Mouse (Mus musculus) liver, postnatal 0 days (tissue): ENCODE measurements around the gene 1500009C09Rik. TPM values are rescaled to one million over a fixed set of nuclear protein-coding genes. Genes with fewer than 3 reads are reported as not detected.

Experiments
- ATAC-seq: fragments of 200-750 bp; cut with Nextera tagmentation; 2 replicates; pipeline ENCODE4 v1.8.0; 2017; ENCODE audit warnings: mild to moderate bottlenecking, moderate library complexity
- DNase-seq: peaks from one replicate; pipeline ENCODE4 v3.0.0-alpha.2; 2016
- H3K27ac ChIP-seq: fragments of 300-500 bp; sonication (generic); 2 replicates; pipeline ENCODE4 v1.5.1; 2014; ENCODE audit warnings: antibody characterized with exemption, moderate library complexity, mild to moderate bottlenecking, low read depth
- H3K27me3 ChIP-seq: fragments of 300-500 bp; sonication (generic); 2 replicates; pipeline ENCODE4 v1.6.1; 2014; ENCODE audit warnings: low read length, control low read depth, mixed read lengths; ENCODE audit not compliant: insufficient read depth
- H3K36me3 ChIP-seq: fragments of 300-500 bp; sonication (generic); replicated peaks from 2 replicates; pipeline ENCODE4 v1.6.1; 2014; ENCODE audit warnings: mild to moderate bottlenecking, control low read depth, low read length, moderate library complexity, mixed read lengths; ENCODE audit not compliant: insufficient read depth
- H3K4me1 ChIP-seq: fragments of 300-500 bp; sonication (generic); 2 replicates; pipeline ENCODE4 v1.6.1; 2014; ENCODE audit warnings: antibody characterized with exemption, mild to moderate bottlenecking, control low read depth; ENCODE audit not compliant: insufficient read depth
- H3K4me2 ChIP-seq: fragments of 300-500 bp; sonication (generic); 2 replicates; pipeline ENCODE4 v1.6.1; 2014; ENCODE audit warnings: low read depth, mild to moderate bottlenecking, low read length, moderate library complexity, mixed read lengths
- H3K4me3 ChIP-seq: fragments of 300-500 bp; sonication (generic); 2 replicates; pipeline ENCODE4 v1.5.1; 2014; ENCODE audit warnings: low read depth, low read length
- H3K9ac ChIP-seq: fragments of 300-500 bp; sonication (generic); replicated peaks from 2 replicates; pipeline ENCODE4 v1.6.1; 2014; ENCODE audit warnings: mild to moderate bottlenecking, moderate library complexity
- H3K9me3 ChIP-seq: fragments of 300-500 bp; sonication (generic); 2 replicates; pipeline ENCODE4 v1.6.1; 2016; ENCODE audit warnings: mild to moderate bottlenecking, control low read depth, low read length, mixed read lengths
- CTCF ChIP-seq: sonication (generic); IDR thresholded peaks from 2 replicates; pipeline ENCODE4 v1.5.1; 2016; ENCODE audit warnings: antibody characterized with exemption, low read depth
- EP300 ChIP-seq: IDR thresholded peaks from 2 replicates; pipeline ENCODE4 v1.6.1; 2016; ENCODE audit warnings: antibody characterized with exemption, low read depth, mild to moderate bottlenecking
- WGBS: fragments of 180-500 bp; shearing (Covaris S2); extraction: QIAGEN DNeasy Blood & Tissue Kit; methylation state at CpG from one replicate; pipeline ENCODE4 v1.1.7; 2014; ENCODE audit not compliant: insufficient replicate concordance; 5-methylcytosine and 5-hydroxymethylcytosine counted together
- polyA plus RNA-seq: library from polyadenylated mRNA; unstranded; fragments of >200 nt; fragmentation: Nextera tagmentation; extraction: Ambion mirVana; gene quantifications from 2 replicates; pipeline ENCODE4 v1.2.1, GENCODE M21; 2015

Gene 1500009C09Rik
- polyA plus RNA-seq, 1 experiment from 2014 or later = not detected

DNA sequence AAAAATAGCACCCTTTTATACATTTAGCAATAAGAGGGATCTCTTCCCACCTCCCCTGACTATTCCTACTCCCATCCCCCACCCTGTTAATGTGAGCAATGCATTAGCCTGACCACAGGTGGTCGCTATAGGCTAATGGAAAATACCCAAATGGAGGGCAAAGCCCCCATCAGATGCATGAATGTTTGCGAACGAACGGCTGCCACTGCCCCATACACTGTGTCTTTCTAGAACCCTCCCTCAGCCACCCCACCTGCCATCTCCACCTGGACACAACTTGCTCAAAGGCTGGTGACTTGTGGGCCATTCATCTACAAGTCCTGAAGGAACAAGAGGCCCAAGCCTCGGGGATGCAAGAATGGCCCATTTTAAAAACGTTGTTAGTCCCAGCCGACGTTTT, 41.9 kb downstream of the 1500009C09Rik start:
- 40% methylated on average over 8 of the region's 8 CpGs for WGBS
- Histone ChIP-seq H3K4me1 (no peaks in the 10 kb centered on the region), H3K27ac (no peak overlapping the region), H3K36me3 (no peaks in the 10 kb centered on the region), H3K9ac (no peak overlapping the region), H3K27me3 (0 out of 2 replicates have a peak, but pooled peaks cover 4% of the 10 kb centered on the region), H3K4me3 (no peak overlapping the region), H3K4me2 (no peak overlapping the region), H3K9me3 (no peaks in the 10 kb centered on the region)
- TF ChIP-seq CTCF (peak; percentile 78), EP300 (no peak)
- ATAC-seq (peak; percentile 45; the same call in 1 of the 2 replicates), DNase-seq (no peak)

DNA sequence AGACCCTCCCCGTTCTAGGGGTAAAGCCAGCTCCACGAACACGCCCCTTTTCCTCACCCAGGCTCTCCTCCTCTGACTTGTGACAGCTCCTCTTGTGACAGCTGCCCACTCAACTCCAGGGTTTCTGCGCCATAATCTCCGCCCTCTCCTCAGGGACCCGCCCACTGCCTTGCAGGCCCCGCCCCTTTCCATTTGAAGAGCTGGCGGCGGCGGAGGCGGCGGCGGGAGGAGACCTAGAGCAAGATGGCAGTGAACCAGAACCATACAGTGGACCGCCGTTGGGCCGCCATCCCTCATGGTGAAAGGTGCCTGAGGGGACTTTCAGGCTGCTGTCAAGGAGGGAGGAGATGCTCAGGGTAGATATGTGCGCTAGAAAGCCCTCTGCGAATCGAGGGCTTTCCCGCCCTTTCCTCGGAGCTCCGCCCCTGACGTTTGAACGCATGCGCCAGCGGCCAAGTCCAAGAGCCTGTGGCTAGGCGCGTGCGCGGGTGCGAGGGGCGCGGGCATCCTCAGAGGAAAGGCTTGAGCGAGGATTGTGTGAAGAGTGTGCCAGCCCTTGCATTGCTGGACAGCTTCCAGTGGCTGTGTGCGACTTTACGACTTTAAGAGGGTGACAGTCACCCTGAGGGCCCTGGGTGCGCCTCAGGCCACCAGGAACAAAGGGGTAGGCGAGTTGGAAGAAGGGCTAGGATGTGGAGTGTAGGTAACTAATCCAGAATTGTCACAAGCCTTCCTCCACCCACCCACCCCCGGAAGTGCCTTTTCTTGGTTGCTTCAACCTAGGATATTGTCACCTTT, 46.8 kb downstream of the 1500009C09Rik start, which contains the start of gene Wbp2nl:
TSS of gene Wbp2nl (plus strand) at position 191 of the 798 bp plus-strand sequence.
- no peak for ATAC-seq
- DNase-seq = peak; percentile 39
- no peaks in the 10 kb centered on the region for H3K9me3 ChIP-seq
- H3K4me1 ChIP-seq = no peaks in the 10 kb centered on the region
- no peaks in the 10 kb centered on the region for H3K27me3 ChIP-seq
- TF ChIP-seq CTCF (no peak), EP300 (no peak)
- H3K4me2 ChIP-seq = no peak within 1 kb of the TSS
- WGBS = 63% methylated on average over 39 of the region's 39 CpGs
- H3K4me3 ChIP-seq = no peak within 1 kb of the TSS
- H3K36me3 ChIP-seq = no peaks in the 10 kb centered on the region
- H3K9ac ChIP-seq = no peak within 1 kb of the TSS
- no peak within 1 kb of the TSS for H3K27ac ChIP-seq

DNA sequence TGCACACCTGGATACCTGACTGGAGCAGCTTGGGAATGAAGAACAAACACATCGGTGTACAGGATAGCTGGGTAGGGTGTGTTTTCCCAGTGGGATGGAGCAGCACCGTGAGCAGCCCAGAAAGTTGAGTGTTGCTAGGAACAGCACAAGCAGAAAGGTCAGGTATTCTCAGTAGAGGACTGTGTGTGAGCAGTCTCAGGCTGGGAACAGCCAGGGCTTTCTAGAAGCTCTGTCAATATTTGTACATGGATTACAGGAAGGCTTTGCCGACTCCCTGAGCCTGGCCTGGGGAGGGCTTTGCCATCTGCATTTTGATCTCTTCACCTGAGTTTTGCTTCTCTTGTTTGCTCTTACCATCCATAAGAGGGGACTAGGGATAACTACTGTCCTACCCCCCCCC, 54.9 kb downstream of the 1500009C09Rik start:
- H3K9me3 ChIP-seq = no peaks in the 10 kb centered on the region
- H3K27me3 ChIP-seq = no peaks in the 10 kb centered on the region
- H3K27ac ChIP-seq = no peak overlapping the region
- H3K9ac ChIP-seq = no peak overlapping the region
- no peaks in the 10 kb centered on the region for H3K36me3 ChIP-seq
- no peak overlapping the region for H3K4me2 ChIP-seq
- no peak overlapping the region for H3K4me3 ChIP-seq
- no peaks in the 10 kb centered on the region for H3K4me1 ChIP-seq
- WGBS = 56% methylated on average over 3 of the region's 3 CpGs
- ATAC-seq = no peak
- DNase-seq = no peak
- TF ChIP-seq EP300 (no peak), CTCF (no peak)

DNA sequence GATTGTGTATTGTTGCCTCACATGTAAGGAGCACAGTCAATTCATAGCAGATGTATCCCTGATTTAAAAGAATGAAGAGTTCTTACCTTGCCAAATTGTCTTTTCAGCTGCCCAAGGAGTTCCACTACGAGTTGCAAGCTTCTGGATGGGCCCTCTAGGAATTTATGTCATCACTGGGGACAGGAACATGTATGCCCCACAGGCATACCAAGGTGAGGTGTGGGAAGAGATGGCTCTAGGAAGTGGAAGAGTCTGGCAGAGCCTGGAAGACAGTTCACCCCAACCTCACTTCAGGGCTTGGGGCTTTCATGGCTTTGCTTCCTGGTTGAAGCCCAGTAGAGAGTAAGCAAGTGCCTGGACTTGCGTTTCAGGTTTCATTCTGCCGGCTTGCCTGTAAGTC, 56.2 kb downstream of the 1500009C09Rik start:
- no peak overlapping the region for H3K4me2 ChIP-seq
- no peak overlapping the region for H3K4me3 ChIP-seq
- H3K9me3 ChIP-seq = no peaks in the 10 kb centered on the region
- no peaks in the 10 kb centered on the region for H3K27me3 ChIP-seq
- DNase-seq = no peak
- 76% methylated on average over 3 of the region's 3 CpGs for WGBS
- no peak overlapping the region for H3K27ac ChIP-seq
- TF ChIP-seq CTCF (no peak), EP300 (no peak)
- H3K36me3 ChIP-seq = no peaks in the 10 kb centered on the region
- H3K9ac ChIP-seq = no peak overlapping the region
- ATAC-seq = no peak
- no peaks in the 10 kb centered on the region for H3K4me1 ChIP-seq

Other genes starting within 250 kb of the 1500009C09Rik start
- gene Desi1, start 218.5 kb upstream of the 1500009C09Rik start, polyA plus RNA-seq = 14.6 and 15.0 TPM in 2 replicates
- gene Snu13, start 204.8 kb upstream of the 1500009C09Rik start, polyA plus RNA-seq = 84.6 and 92.1 TPM in 2 replicates
- gene 4930407I10Rik, start 193.2 kb upstream of the 1500009C09Rik start, polyA plus RNA-seq = not detected in 2 replicates
- not detected in 2 replicates for gene Mei1, start 182.4 kb upstream of the 1500009C09Rik start, polyA plus RNA-seq
- gene Ccdc134, start 124.5 kb upstream of the 1500009C09Rik start, polyA plus RNA-seq = 3.6 and 4.0 TPM in 2 replicates
- gene Srebf2, start 105.2 kb upstream of the 1500009C09Rik start, polyA plus RNA-seq = 30.3 and 33.6 TPM in 2 replicates
- gene Shisa8, start 39.6 kb upstream of the 1500009C09Rik start, polyA plus RNA-seq = 0.08 and 0.13 TPM in 2 replicates
- gene Tnfrsf13c, start 28.0 kb upstream of the 1500009C09Rik start, polyA plus RNA-seq = 2.0 and 2.3 TPM in 2 replicates
- gene Cenpm, start 7.6 kb upstream of the 1500009C09Rik start, polyA plus RNA-seq = 27.8 and 30.7 TPM in 2 replicates
- gene Sept3, start 22.5 kb downstream of the 1500009C09Rik start, polyA plus RNA-seq = 0.06 and 0.07 TPM in 2 replicates
- gene Wbp2nl, start 46.6 kb downstream of the 1500009C09Rik start, polyA plus RNA-seq = 0.07 and 0.09 TPM in 2 replicates
- 34.6 TPM in 2 replicates for gene Naga, start 86.5 kb downstream of the 1500009C09Rik start, polyA plus RNA-seq
- gene Pheta2, start 86.5 kb downstream of the 1500009C09Rik start, polyA plus RNA-seq = 16.1 and 17.5 TPM in 2 replicates
- gene Smdt1, start 86.6 kb downstream of the 1500009C09Rik start, polyA plus RNA-seq = 145 and 151 TPM in 2 replicates
- 642 and 691 TPM in 2 replicates for gene Ndufa6, start 101.9 kb downstream of the 1500009C09Rik start, polyA plus RNA-seq
- gene Cyp2d22, start 127.9 kb downstream of the 1500009C09Rik start, polyA plus RNA-seq = 42.0 and 44.9 TPM in 2 replicates
- gene Cyp2d11, start 141.6 kb downstream of the 1500009C09Rik start, polyA plus RNA-seq = 0.20 and 0.25 TPM in 2 replicates
- gene Cyp2d10, start 154.8 kb downstream of the 1500009C09Rik start, polyA plus RNA-seq = 384 and 387 TPM in 2 replicates
- gene Cyp2d9, start 181.0 kb downstream of the 1500009C09Rik start, polyA plus RNA-seq = 216 and 246 TPM in 2 replicates